8 mouse cellular contexts compared by ENCODE assay signal in the genomic region with DNA sequence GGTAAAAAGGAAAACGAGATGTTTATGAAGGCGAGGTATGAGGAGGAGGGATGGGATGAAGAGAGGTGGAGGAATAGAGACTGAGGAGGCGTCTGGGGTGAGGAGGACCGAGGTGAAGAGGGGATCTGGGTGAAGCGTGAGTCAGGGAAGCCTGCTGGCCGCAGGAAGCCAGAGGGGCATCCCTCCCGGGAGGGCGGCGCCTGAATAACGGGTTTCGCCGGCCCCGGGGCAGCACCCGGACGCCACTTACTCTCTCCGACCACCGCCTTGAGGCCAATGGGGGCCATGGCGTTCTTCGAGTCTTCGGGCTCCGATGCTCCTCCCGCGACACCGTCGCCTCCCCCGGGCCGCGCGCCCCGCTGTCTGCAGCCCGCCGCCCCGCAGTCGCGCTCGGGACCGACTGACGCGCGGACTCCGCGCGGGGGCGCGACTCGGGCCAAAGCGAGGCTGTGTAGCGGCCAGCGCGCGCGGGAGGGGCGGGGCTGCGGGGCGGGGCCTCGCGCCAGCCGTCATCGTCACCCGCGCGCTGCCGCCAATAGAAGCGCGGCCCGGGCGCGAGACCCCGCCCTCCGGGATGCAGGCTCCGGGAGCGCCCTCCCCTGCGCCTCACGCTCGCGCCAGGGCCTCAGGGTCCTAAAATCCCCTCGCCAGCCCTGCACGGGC. TPM values are rescaled to one million over a fixed set of nuclear protein-coding genes. Genes with fewer than 3 reads are reported as not detected.
DNase-seq lines count a peak whose midpoint lies in the region; ATAC-seq lines count a peak whose summit lies in the region.

Gene Stxbp1 (minus strand): TSS at position 441 of the 663 bp plus-strand sequence.

- DNase-seq in Muller cell, postnatal 12 days (ENCODE audit: inconsistent ontology term): peak; percentile 96
- peak; percentile 90 for DNase-seq in cerebellum, adult 8-10 months
- peak; percentile 90 for DNase-seq in forelimb bud, embryonic 11.5 days (ENCODE audit: low read depth, low spot score)
- peak; percentile 86 to 92 for DNase-seq in layer of hippocampus, postnatal 10 days (ENCODE audit: low spot score in 2 of 2)
- peak; percentile 94 for DNase-seq in lung, postnatal 10 days
- DNase-seq in ovary, postnatal 14 days (ENCODE audit: low spot score): peak; percentile 86
- DNase-seq in thymus, postnatal 10 days (ENCODE audit: low spot score in 2 of 2): peak; percentile 79 to 90

- peak; percentile 78 to 92 for ATAC-seq in hematopoietic stem cell, adult 5-6 weeks (replicated peaks in 1 of 2; ENCODE audit: insufficient read depth in 1 of 2, low FRiP score in 2 of 2, low TSS enrichment in 1 of 2, low read depth in 1 of 2, poor library complexity in 2 of 2, severe bottlenecking in 2 of 2)

RNA-seq across cellular contexts. Expression of gene Stxbp1, which starts in this region (rescaled TPM):
- 5.2 and 6.2 TPM in 2 replicates for total RNA-seq in hematopoietic stem cell, adult 5-6 weeks (2017)
- 100 to 1,000 TPM; 525 to 547 TPM for total RNA-seq in layer of hippocampus, postnatal 10 days (2021)

Comparison
In these comparisons a context has a peak if more than half of its experiments do, and no peak if none do; other contexts are left out.
1. Peak in every context shown above with its lines: DNase-seq and ATAC-seq.
2. RNA of gene Stxbp1 (total RNA-seq): 525 to 547 TPM in layer of hippocampus, postnatal 10 days; 5.2 to 6.2 TPM in hematopoietic stem cell, adult 5-6 weeks; every median in the first group is over 10 times any median in the second.